Mouse (Mus musculus): ENCODE data around the gene Atxn7l1.
"Not testable (repeated sequence)": the region's sequence is repeated elsewhere in the genome, so short reads cannot be mapped to it uniquely, and the experiment has no call there.

The Atxn7l1 gene

GRCm38 (mm10) chr12:33153131-33153530 lies 5.6 kb downstream of the Atxn7l1 start:
- no peak for DNase-seq (ENCODE audit: low read depth)

- DNase-seq (ENCODE audit: low read depth) = no peak
Observed at GRCm38 (mm10) chr12:33153850-33154249, 6.4 kb downstream of the Atxn7l1 start.

GRCm38 (mm10) chr12:33154732-33155131 lies 7.2 kb downstream of the Atxn7l1 start:
- DNase-seq (ENCODE audit: low read depth) = no peak

GRCm38 (mm10) chr12:33156334-33157018 lies 9.0 kb downstream of the Atxn7l1 start:
- no peak for DNase-seq (ENCODE audit: low read depth)

- no peak for DNase-seq (ENCODE audit: low read depth)
Observed at GRCm38 (mm10) chr12:33158256-33158655, 10.8 kb downstream of the Atxn7l1 start.

- no peak for DNase-seq (ENCODE audit: low read depth)
Observed at GRCm38 (mm10) chr12:33160406-33160805, 12.9 kb downstream of the Atxn7l1 start.

GRCm38 (mm10) chr12:33162541-33162940 lies 15.0 kb downstream of the Atxn7l1 start:
- no peak for DNase-seq (ENCODE audit: low read depth)

GRCm38 (mm10) chr12:33164019-33164418 lies 16.5 kb downstream of the Atxn7l1 start:
- not testable (repeated sequence) for DNase-seq (ENCODE audit: low read depth)

- DNase-seq (ENCODE audit: low read depth) = no peak
Observed at GRCm38 (mm10) chr12:33166712-33167111, 19.2 kb downstream of the Atxn7l1 start.

- DNase-seq (ENCODE audit: low read depth) = no peak
Observed at GRCm38 (mm10) chr12:33167545-33167944, 20.1 kb downstream of the Atxn7l1 start.

- no peak for DNase-seq (ENCODE audit: low read depth)
Observed at GRCm38 (mm10) chr12:33168491-33168890, 21.0 kb downstream of the Atxn7l1 start.

- peak; percentile 88 for DNase-seq (ENCODE audit: low read depth)
Observed at GRCm38 (mm10) chr12:33169777-33170494, 22.4 kb downstream of the Atxn7l1 start.

- DNase-seq (ENCODE audit: low read depth) = peak; percentile 40
Observed at GRCm38 (mm10) chr12:33170822-33171221, 23.3 kb downstream of the Atxn7l1 start.

GRCm38 (mm10) chr12:33172926-33173325 lies 25.4 kb downstream of the Atxn7l1 start:
- DNase-seq (ENCODE audit: low read depth) = no peak

- no peak for DNase-seq (ENCODE audit: low read depth)
Observed at GRCm38 (mm10) chr12:33173720-33174141, 26.2 kb downstream of the Atxn7l1 start.

GRCm38 (mm10) chr12:33174171-33174570 lies 26.7 kb downstream of the Atxn7l1 start:
- no peak for DNase-seq (ENCODE audit: low read depth)

GRCm38 (mm10) chr12:33174675-33175357 lies 27.3 kb downstream of the Atxn7l1 start:
- DNase-seq (ENCODE audit: low read depth) = no peak

- no peak for DNase-seq (ENCODE audit: low read depth)
Observed at GRCm38 (mm10) chr12:33175621-33176554, 28.4 kb downstream of the Atxn7l1 start.

GRCm38 (mm10) chr12:33176555-33176900 lies 29.0 kb downstream of the Atxn7l1 start:
- DNase-seq (ENCODE audit: low read depth) = no peak

GRCm38 (mm10) chr12:33180421-33180820 lies 32.9 kb downstream of the Atxn7l1 start:
- DNase-seq (ENCODE audit: low read depth) = no peak

- DNase-seq (ENCODE audit: low read depth) = no peak
Observed at GRCm38 (mm10) chr12:33181875-33182274, 34.4 kb downstream of the Atxn7l1 start.
